Mouse (Mus musculus) gastrocnemius, postnatal 10 days (tissue): ENCODE data around the gene Zfp354b. TPM values are rescaled to one million over a fixed set of nuclear protein-coding genes. Genes with fewer than 3 reads are reported as not detected.
A peak's percentile ranks its signal among the peaks of the same experiment; 100 is the strongest.

Experiments
- DNase-seq: peaks from one replicate; pipeline ENCODE4 v3.0.0; 2021; ENCODE audit warnings: mixed read lengths
- long read RNA-seq, 2 experiments: library from polyadenylated mRNA; stranded (forward); transcript quantifications; one replicate each; pipeline ENCODE4 v2.0.0; 2021
- total RNA-seq, 2 experiments: library from RNA; stranded (reverse); gene quantifications; 2 replicates each; pipeline ENCODE4 v1.2.3; 2021

Zfp354b gene
- 1 to 10 TPM in 1 of 2 experiments, under 1 TPM in 1; 0.87 to 2.6 TPM for total RNA-seq
- long read RNA-seq, experiment 1, partial matches to known transcripts = 0 of 3 reads
- long read RNA-seq, experiment 1, other reads (novel, unspliced or antisense) = 1 of 3 reads
- long read RNA-seq, experiment 2, partial matches to known transcripts = 1 of 3 reads
- long read RNA-seq, experiment 2, other reads (novel, unspliced or antisense) = 1 of 3 reads

DNA sequence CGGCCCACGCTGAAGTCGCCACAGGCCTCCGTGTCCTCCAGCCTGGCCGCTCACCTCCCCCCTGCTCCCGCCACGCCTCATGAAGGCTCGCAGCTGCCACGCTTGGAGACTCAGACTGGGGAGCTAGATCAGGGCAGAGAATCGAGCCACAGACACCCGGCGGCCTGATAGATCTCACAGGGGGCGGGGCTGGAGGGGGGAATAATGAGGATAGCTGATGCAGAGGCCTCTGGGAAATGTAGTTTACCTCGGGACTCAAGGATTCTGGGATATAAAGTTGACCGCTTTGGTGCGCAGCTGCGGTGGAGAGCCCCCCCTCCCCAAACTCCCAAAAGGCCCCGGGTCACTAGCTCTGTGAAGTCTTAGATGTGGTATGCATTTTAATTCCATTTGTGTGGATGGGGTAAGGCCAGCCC is at the start of gene Zfp354b:
Gene Zfp354b, minus strand, starts transcription at position 183 of the 416 bp plus-strand sequence.
- DNase-seq = peak; percentile 68

DNA sequence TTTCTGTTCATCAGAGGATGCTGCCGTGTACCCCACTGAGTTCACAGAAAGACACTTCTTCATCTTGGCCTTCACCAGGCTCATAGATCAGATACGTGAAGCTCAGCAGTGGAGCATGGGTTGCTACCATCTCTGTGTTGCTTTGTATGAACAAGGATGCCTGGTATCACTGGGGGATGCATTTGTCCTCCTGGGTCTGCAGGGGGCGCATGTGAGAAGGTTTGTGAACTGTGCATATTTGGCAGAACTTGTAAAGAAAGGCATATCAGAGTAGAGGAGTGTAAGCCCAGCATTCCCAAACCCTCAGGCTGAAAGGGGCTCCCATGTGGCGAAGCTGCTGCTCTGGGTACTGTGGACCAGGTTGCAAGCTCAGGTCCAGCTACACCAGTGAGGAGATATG is 45.8 kb upstream of the Zfp354b start:
- DNase-seq = no peak

DNA sequence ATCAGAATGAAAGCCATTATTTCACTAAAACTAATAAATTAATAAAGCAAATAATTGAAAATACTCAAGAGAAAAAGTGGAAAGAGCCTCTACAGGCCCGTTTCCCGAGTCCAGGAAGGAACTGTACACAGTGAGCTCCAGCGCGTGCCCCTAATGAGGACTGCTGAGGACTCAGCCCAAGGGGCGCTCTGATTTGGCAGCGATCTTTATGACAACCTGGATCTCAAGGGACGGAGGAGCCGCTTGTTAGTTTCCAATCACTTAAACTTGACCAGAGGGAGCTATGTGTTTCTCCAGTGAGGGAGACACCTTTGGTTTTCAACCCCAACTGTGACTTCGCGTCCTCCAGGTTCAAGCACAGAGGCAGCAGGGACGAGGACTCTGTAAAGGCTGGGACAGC is 34.8 kb upstream of the Zfp354b start, which contains the start of gene Olfr1378:
Gene Olfr1378, plus strand, starts transcription at position 301 of the 400 bp plus-strand sequence.
- DNase-seq = no peak

DNA sequence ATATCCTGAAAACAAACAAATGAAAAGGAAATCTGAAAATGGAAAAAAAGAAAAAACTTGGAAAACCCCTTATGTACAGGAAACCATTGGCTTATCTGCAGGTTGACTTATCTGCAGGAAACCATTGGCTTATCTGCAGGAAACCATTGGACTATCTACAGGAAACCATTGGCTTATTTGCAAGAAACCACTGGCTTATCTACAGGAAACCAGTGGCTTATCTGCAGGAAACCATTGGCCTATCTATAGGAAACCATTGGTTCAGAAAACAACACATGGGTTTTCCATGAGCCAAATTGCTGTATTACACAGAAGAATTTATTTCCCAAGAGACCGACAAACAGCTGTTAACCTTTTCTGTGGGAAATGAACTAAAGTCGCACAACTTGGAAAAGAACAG is 33.5 kb upstream of the Zfp354b start:
- no peak for DNase-seq

DNA sequence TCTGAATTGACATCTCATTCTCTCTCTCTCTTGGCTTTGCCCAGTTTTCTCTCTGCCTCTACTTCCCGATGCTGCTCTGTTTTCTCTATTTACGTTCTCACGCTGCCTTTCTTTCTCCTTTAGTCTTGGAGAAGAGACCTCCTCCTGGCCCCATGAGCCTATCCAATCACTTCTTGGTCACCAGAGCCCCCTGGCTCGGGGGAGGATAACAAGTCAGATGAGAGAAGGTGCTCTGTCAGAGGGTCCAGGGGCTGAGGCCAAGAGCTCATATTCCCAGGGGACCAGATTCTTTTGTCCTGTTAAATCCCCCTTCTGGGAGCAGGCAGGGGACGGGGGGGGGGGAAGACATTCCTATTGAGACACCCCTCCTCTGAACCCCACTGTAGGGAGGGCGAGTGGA is 22.2 kb upstream of the Zfp354b start, which contains the start of gene Prop1:
Gene Prop1, minus strand, starts transcription at position 101 of the 400 bp plus-strand sequence.
- DNase-seq = no peak

DNA sequence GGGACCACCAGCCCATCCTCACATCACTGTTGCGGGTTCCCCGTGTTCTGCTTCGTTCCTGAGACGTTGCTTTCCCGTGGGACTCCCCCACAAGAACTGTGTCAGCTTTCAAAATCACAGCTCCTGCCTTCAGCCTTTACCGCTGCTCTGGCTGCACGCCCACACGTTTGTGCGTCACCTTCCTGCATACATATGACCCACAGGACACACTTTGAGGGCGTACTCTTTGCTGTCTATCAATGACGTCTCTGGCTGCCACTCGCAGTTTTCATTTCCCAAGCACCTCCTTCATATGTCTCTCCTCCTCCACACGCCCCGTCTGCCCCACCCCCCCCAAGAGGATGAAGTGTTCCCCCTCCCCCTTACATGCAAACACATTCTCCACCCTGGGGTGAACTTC is 20.9 kb upstream of the Zfp354b start:
- no peak for DNase-seq

DNA sequence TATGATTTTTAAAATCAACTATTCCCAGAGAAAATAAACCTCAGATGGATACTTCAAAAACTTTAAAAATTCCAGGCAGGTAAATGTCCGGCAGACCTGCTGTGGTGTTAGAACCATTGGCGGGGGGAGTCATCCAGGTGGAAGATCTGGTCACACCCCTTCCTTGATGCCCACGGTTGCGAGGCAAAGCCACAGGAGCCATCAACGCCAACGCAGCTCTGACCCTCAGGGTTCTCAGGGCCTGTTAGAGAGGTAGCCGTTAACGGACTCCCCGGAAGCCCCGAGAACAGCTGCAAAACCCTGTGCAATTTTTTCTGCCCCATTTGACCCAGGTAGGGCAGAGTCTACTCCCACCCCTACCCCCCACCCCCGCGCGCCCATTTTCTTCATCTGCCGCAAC is 12.1 kb upstream of the Zfp354b start, which contains the start of gene 4933414I15Rik:
Gene 4933414I15Rik, minus strand, starts transcription at position 260 of the 400 bp plus-strand sequence.
- no peak for DNase-seq

DNA sequence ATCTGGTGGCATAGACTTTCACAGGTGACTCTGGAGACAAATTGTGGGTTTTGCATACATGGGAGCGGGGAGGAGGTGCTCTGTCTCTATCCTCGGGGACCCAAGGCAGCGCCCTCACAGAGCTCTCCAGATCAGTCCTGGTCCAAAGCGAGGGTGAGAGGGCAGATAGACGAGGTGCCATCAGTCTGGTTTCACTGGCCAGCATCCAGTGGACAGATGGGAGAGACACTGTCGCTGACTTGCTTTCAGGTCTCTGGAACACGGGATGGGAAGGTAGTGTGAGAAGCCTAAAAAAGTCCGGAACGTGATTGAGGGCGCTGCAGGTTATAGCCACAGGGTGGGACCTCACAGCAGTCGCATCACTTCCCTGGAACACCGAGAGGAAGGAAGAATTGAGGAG is 11.0 kb upstream of the Zfp354b start:
- DNase-seq = no peak

DNA sequence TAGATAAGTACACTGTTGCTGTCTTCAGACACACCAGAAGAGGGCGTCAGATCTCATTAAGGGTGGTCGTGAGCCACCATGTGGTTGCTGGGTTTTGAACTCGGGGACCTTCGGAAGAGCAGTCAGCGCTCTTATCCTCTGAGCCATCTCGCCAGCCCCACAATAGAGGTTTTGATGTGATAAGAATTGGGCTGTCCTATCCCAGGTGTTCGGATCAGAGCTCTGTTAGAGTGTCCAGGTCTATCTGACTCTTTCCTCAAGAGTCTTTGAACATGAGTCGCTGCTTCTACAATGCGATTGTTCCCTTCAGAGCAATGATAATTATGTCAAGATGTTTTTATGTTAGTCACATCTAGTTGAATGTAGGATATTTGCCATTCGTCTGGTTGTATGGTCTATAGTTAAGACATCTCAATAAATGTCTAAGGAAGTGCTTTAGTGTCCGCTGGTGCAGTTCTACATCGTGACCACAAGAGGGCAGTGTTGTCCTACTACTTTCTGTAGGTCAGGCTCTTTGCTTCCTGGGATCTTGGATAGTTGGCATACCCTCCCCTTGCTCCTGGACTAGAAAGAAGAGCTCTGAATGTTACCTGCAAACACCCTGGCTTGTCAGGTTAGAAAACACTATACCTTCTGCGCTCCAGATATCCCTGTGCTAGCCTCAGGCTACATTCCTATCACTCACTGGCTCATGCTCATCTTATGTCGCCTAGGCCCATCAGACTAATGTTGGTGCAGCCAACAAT is 8.4 kb upstream of the Zfp354b start:
- DNase-seq = no peak

DNA sequence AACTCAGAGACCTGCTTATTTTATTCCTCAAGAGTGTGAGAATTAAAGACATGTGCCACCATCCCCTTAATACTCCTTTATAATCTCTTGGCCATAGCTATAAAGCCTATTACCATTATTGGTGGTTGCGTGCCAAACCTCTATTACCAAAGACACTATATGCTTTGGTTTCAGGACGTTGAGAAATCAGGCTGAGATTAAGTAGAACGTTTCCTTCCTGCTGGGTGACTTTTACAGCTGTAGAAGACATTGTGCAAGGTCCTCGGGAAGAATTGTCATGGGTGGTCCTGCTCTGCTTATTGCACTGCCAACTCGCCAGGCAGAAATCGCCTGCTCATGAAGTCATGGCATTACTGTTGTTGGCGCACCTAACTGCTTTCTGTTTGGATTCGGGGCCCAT is 7.0 kb upstream of the Zfp354b start:
- DNase-seq = no peak

DNA sequence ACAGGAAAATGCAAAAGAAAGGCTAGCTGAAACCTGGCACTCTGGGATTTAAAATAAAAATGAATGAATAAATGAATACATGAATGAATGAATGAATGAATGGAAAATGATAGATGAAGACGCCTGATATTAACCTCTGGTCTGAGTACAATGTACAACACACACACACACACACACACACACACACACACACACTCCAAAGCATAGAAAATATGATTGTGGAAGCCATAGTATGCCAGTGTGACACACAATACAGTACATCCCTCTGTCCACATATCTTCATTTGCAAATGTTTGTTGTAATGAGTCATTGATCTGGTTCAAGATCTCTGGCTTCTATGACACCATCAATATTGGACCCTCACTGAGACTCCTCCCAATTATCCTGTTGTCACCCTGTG is 607 bp upstream of the Zfp354b start:
- DNase-seq = no peak

DNA sequence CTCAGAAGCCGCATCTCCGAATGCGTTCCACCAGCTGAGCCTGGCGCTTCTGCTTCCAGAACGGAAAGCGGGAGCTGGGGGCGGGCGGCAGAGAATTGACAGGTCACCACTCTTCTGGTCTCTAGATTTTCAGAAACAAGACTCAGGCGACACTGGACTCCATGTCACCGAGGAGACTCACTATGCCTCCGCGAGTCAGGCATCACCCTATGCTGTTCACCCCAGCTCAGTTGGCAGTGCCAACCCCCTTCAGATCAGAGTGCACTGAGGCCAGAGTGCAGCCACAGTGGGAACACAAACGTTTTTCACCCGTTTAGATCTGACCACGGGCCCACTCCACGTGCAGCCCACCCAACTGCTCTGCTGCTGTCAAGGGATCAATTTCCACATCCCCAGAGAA is 412 bp downstream of the Zfp354b start:
- DNase-seq = no peak

DNA sequence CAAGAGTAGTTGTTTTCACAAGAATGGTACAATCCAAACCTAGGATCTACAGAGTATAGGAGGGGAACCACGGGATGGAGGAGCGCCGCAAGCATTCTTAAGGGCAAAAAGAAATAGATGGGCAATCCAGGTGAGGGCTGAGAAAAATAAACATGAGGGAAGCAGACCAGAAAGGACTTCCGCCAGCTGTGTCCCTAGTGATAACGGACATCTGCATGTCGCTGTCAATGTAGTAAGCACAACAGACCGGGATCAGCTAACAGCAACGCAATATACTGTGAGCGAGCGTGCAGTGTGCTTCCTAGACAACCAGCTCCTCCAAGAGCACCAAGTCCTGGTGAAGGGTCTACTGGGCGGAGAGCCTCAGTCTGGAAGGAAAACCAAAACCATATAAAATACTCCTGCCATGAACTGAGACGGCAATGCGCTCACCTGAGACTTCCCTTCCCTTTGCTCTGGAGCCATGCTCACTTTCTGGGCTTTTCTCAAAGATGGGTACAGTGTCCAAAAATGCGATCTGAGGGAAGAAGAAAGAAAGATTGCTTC is 891 bp downstream of the Zfp354b start:
- no peak for DNase-seq

DNA sequence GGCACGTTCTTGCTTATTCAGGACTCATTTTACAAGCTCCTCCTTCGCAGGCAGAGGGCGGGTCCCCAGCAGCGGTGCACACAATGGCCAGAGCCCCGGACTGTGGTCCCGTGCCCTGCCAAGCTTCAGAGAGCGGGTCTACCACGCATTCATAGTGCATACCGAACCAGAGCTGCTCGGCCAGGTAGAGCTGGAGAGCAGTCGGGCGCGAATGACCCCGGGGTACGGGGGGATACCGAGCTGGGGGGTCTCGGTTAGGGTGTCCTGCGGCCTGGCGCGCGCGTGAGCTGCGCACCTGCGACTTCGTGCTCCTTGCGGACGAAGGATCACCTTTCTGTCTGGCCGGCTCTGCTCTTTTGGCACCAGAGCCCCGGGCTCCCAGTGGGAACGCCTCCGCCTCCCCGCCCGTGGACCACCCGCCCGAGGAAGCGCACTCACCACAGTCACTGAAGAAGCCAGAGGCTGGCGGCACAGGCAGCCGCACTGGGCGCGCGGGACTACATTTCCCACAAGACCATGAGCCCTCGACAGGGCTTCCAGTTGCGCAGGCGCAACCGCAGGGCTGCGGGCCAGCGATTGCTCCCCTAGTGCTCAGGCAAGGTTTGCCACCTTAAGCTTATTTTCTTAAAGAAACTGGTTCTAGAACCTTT is 15.6 kb downstream of the Zfp354b start, which contains the start of gene Zfp2:
Gene Zfp2, minus strand, starts transcription at position 495 of the 650 bp plus-strand sequence.
- DNase-seq = peak; percentile 93

DNA sequence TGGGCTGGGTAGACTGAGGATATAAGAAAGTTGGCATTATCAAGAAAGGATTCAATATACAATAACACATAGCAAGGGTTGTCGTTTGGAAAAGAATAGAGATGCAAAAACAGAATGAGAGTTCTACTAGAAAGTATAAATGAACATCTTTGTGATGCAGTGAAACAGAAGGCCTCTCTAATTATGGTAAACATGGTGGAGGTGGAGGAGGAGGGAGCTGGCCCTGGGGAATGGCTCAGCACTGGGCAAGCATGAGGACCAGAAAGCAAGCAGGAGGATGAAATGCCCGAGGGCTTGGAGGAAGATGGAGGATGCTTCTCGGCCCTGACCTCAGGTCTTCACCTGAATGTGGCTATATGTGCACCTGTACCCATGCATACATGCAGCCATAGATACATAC is 17.0 kb downstream of the Zfp354b start:
- no peak for DNase-seq

DNA sequence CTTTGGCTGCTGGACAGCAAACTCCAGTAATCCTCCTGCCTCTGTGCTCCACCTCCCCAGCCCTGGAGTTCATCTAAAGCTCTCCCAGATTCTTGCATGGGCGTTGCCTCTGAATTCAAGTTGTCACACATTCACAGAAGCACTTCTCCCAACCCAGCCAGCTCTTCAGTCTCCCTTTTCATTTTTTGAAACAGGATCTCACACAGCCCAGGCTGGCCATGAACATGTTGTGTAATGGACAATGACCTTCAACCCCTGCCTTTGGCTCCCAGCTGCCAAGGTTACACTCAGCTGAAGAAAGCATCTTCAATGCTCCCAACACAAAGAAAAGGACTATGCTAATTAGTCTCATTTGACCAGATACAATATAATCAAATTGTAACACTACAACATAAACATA is 18.1 kb downstream of the Zfp354b start:
- DNase-seq = no peak

DNA sequence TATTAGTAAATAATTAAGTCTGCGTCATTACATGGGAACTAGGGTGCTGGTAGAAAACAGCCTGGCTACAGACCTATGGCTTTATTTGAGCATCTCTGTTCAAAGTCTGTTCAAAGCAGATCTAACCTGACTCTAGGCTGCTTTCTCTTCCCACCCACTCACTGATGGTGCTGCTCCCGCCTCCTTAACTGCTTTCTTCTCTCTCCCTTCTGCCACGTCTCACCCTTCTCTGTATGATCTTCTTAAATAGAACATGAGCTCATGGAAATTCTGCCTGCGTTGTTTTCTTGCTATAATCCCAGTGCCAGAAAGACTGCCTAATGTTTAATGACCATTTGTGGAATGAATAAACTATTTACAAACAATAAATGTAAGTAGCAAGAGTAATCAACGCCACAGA is 23.3 kb downstream of the Zfp354b start:
- no peak for DNase-seq

DNA sequence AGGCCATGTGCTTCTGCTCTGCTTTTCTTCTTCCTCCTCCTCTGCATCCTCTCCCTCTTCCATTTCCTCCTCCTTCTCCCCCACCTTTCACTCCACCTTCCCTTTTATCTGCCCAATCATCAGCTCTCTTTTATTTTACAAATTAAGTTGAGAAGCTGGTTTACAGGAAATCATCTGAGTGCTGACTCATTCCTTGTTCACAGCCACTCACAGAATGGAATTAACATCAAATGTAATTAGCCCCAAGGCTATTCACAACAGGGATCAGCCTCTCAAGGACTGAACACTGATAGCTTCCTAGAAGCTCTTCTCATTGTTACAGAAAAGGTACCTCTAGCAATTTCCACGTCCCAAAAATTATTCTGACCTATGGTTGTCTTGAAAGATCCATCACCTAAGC is 34.1 kb downstream of the Zfp354b start:
- no peak for DNase-seq

DNA sequence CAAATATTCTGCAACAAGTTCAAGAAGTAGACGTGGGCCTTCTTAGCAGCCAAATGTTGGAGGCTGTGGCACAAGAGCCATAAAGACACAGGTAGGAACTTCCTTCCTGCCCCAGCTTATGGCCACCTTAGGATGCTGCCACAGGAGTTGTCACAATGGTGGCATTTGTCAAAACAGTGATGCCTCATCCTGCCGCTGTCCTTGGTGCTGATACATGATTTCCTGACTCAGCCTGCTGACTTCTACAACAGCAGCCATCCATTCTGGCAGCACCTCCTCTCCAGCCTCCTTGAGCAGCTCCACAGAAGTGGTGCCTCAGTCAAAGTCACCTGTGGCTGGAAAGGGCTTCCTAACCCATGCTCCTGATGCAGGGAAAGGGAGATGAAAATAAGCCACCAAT is 39.0 kb downstream of the Zfp354b start:
- no peak for DNase-seq

DNA sequence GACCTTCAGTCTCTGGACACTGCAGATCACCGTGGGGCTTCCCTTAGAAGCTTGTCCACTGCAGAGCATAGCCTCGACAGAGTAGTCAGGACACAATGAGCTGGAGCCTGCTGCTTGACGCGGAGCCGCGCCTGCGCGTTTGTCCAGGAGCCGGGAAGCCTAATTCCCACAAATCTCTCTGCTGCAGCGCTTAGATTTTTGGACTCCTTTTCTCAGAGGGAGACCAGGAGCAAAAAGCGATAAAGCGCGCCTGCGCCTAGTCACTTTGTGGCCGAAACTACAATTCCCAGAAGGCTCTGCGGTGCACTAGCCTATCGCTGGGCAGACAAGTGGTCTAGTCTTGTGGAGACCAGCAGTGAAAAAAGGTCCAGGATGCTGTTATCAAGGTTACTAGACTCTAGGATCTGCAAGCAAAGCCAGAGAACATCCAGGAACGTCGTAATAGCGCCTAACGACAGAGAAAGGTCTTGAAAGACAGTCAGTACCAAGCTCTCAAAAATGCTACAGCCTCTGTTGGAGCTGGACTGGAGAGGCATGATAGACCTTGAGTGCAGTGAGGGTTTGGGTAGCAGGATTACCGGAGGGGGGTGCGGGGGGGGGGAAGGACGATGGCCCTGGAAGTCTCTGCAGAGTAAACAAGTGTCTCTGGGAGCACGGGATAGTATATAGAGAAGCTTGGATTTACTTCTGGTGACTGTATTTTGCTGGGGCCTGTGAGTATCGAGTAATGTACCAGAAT is 43.9 kb downstream of the Zfp354b start, which contains the start of gene Zfp454:
Gene Zfp454, minus strand, starts transcription at position 262 of the 739 bp plus-strand sequence.
- DNase-seq = peak; percentile 81

DNA sequence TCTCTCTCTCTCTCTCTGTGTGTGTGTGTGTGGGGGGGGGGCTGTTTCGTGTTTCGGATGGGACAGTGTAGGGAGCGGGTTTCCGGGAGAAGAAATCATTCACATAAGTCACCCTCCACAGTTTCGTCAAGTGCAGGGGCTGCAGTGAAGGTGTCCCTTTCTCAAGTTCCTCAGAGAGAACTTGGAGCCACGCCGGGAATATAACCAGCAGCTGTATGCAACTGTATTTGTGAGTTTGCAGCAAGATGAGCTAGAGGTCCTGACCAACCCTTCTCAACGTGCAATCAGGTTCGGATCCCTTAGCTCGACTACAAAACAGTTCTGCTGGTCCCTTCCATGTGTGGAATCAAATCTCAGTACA is 44.5 kb downstream of the Zfp354b start:
- peak; percentile 18 for DNase-seq
